Mouse (Mus musculus): ENCODE results near the gene Hipk2.

The Hipk2 gene

DNA sequence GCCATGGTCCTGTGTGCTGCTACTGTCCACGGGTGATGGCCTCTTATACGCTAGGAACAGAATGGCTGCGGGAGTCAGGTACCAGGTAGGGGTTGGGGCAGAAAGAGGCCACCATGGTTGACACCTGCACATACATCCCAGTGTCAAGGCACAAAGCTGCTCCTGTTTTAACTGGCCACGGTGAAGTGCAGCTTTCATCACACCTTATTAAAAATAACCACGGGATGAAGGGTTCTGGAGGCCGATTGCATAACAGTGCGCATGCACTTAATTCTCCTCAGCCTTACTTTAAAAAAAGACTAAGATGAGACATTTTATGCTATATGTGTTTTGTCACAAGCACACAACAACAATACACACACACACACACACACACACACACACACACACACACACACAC lies 132.6 kb downstream of the Hipk2 start:
- no peak for DNase-seq

GRCm38 (mm10) chr6:38742441-38742840 lies 133.5 kb downstream of the Hipk2 start:
- no peak for DNase-seq

DNA sequence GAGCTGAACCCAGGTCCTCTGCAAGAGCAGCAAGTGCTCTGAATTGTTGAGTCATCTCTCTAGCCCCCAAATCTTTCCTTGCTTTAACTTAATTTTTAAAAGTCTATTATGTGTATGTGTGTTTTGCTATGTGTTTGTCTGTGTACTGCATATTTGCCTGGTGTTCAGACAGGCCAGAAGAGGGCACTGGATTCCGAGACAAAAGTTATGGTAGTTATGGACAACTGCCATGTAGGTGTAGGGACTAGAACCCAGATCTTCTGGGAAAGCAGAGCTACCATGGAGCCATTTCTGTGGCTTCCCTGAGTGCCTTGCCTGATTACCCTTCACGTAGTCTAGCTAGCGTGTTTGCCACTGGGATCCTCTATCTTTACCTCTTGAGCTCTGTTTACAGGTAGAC lies 134.9 kb downstream of the Hipk2 start:
- no peak for DNase-seq

- no peak for DNase-seq
Observed at GRCm38 (mm10) chr6:38739266-38739665, 136.7 kb downstream of the Hipk2 start.

DNA sequence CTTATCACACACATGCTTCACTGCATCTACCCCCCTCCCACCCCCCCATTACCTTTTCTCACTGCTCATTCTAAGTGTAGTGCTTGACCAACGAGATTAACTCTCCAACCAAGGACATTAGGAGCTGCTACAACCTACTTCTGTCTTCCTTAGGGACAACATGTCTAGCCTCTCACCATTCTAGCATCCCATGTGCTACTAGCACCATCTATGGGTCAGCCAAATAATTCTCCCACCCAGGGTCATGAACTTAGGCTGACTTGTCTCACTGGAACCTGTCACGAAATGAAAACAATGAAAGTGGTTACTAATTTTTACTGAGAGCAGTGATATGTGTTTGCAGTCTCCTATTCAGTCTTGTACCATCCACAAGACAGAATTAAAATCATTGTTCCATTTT lies 138.2 kb downstream of the Hipk2 start:
- DNase-seq = no peak

GRCm38 (mm10) chr6:38736240-38736639 lies 139.7 kb downstream of the Hipk2 start:
- DNase-seq = peak; percentile 88 to 92

GRCm38 (mm10) chr6:38732681-38733080 lies 143.3 kb downstream of the Hipk2 start:
- DNase-seq = no peak

- no peak for DNase-seq
Observed at GRCm38 (mm10) chr6:38730169-38731146, 145.5 kb downstream of the Hipk2 start.

DNA sequence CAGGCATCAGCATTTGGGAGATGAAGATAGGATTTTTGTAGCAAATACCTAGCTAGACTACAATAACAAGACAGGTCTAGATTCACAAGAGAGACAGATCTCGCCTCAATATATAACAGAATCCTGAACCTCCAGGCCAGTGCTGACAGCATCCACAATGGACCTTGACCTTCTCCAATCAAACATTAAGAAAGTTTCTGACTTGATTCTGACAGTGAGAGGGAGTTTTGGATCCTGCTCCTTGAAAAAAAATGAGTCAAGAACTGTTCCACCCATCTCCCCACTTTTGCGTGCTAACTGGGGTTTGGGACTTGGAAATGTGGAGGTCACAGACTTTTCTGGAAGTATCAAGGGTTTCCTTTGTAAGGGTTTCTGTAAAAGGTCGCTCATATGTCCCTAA lies 150.4 kb downstream of the Hipk2 start:
- no peak for DNase-seq

GRCm38 (mm10) chr6:38721361-38721760 lies 154.6 kb downstream of the Hipk2 start:
- DNase-seq = no peak

DNA sequence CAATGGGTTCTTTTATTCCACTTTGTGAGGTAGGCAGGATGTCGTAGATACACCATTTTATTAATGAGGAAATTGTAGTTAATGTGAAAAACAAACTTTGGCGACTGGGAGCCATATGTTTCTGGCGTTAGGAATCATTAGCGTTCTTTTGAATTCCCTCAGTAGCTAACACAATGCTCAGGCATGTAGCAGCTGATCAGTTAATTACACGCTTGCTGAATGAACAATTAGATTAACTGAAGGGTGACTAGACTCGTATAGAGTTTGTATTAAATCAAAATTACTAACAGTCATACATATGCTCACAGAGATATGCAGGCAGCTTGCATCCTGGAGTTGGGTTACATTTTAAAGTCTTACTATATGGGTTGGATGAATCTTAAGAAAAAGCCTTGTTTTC lies 156.7 kb downstream of the Hipk2 start:
- no peak for DNase-seq

DNA sequence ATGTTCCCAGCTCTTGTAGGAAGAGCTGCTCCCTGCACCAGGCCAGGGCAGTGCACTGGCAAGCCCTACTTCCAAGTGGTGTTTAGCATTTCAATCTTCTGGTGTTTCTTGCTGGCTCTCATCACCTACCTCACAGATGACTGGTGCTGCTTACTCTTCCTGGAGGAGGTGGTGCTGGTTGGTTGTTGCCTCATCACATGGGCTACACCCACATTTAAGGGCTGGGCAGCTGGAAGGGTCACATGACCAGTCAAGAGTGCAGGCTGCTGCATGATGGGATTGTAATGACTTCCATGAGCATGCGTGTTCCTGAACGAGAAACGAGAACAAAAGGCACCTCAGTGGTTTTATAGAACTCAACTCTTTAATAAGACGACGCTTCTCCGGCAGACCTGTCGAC lies 157.3 kb downstream of the Hipk2 start:
- no peak for DNase-seq

DNA sequence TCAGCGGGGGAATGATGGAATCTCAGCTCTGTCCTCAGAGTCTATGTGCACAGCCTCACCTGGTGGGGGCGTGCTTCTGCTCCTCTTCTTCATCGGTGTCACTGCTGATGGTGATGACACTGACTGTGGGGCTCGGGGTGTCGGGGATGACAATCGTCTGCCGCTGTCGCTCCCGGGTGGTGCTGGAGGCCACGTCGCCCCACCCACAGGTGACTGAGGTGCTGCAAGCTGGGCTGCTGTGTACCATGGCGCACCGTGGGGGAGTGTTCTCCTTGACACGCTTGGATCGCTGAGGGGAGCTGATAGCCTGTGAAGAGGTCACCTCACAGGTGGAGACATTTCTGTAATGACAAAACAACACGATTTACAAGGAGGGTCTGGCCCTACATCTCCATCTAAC lies 160.1 kb downstream of the Hipk2 start:
- no peak for DNase-seq

DNA sequence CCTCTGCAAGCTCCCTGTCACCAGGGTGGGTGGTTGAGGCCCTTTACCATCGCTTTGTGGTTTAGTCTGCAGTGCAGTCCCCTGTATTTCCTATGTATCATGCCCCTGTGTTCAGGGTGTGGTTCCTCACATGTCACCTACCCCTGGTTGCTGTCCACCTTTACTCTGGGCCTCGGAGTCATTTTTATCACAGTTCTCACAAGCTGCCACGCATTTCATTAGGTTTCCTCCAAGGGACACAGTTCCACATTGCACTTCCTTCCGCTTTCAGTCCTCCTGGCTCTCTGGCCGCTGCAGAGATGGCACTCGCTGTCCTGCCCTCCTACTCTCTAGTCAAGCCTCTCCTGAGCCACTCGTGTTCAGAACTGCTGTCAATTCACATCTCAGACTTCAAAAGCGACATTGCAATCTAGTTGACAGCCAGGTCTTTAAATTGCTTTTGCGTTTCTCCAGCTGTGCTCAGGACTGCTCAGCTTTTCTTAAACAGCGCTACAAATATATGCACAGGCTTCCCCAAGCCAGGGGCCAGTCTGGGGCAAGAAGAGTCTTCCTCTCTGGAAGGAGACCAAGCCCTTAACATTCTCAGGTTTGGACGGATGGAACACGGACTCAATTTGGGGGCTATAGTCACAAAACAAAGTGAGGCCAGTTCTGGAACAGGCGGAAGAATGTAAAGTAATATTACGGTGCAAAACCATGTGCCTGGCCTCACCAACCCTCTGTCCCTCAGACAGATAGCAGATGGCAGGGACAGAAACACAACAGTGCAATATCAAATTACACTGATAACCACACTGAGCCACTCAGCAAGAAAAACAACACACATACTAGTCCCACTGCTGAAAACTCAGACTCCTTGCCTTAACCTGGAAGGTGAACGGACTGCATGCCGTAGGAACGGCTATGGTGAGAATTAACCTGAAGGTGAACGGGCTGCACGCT lies 161.7 kb downstream of the Hipk2 start:
- no peak for DNase-seq

DNA sequence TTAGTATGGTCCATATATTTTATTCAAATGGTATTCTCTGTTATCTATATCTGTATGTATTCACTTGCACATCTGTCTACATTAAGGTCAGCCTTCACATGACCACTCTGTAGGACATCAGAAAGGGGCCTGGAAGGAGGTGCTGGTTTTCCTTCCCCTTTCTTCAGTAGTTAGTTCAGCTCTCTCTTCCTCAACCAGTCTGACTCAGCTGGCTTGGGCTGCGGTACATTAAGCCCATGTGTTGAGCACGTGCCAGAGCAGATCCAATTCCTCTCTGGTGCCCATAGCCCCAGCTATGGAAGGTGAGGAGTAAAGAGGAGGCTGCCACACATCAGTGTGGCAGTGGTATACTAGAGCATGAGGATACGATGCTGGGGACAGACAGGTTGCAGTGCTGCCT lies 165.5 kb downstream of the Hipk2 start:
- DNase-seq = no peak

GRCm38 (mm10) chr6:38704264-38704984 lies 171.5 kb downstream of the Hipk2 start:
- peak in 1 of 2 experiments; percentile 26 for DNase-seq

DNA sequence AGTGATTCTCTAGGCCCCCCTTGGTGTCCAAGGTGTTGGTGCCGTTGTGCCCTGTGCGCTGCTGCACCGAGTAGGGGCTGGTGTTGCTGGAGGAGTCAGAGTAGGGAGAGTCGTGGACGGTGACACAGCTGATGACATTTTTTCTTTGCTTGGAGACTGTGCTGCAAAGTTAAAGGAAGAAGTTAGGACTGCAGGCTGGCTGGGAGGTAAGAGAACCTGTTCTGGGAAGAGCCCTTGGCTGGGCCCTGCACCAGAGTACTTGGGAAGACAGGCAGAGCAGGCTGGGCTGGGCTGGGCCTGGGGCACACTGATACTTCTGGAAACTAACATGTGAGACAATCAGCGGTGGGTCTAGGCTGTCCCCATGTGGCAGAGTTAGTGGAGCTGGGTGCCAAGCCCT lies 172.4 kb downstream of the Hipk2 start:
- no peak for DNase-seq

DNA sequence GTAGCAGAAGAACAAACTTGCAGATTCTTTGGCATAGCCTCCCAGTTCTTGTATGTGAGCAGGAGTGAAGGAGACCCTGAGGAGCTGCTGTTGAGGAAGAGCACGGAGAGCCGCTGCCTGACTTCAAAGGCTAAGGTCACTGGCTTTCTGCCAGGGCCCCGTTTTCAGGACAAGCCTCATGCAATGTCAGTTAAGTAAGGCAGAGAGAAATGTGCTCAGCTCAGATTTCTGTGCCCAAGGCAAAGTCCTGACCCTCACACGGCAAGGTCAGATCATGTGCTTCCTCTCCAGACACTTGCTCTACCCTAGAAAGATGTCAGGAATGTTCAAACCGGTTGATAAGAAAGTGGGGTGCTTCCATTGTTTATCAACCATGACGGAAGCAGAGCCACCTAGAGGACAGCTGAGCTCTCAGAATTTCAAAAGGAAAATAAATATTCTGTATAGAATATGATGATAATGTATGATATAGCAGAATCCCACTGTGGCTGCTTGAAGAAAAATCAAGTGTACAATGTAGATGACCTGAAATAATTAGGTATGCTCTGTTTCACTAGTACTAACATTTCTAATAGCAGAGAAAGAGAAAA lies 173.1 kb downstream of the Hipk2 start:
- peak in 1 of 2 experiments; percentile 43 for DNase-seq

- DNase-seq = no peak
Observed at GRCm38 (mm10) chr6:38701421-38701820, 174.5 kb downstream of the Hipk2 start.

GRCm38 (mm10) chr6:38698233-38698889 lies 177.6 kb downstream of the Hipk2 start:
- DNase-seq = no peak

GRCm38 (mm10) chr6:38696570-38696969 lies 179.4 kb downstream of the Hipk2 start:
- no peak for DNase-seq
